Comparison of ENCODE assay signal across 11 mouse cellular contexts in genomic region chr6:118821536-118821935, GRCm38 (mm10).
DNase-seq lines count a peak whose midpoint lies in the region; ATAC-seq and TF ChIP-seq lines count a peak whose summit lies in the region.
"Had no signal": no experiment of that assay in that cellular context is flagged by ENCODE, and none has a peak within 500 bp of the region (broad histone marks: within the 10 kb centered on the region; RNA-seq: fewer than 3 reads in every experiment).

No protein-coding gene starts in this region.

- ATAC-seq in heart, embryonic 12.5 days (ENCODE audit: insufficient number of reproducible peaks, low FRiP score): no peak
- peak; percentile 28 for ATAC-seq in Patski
- ATAC-seq in heart, embryonic 16.5 days (replicated peaks; ENCODE audit: extremely low read depth, insufficient read depth, low FRiP score): 0 out of 2 replicates have a peak, but pooled peaks have one; percentile 19
- ATAC-seq in megakaryocyte-erythroid progenitor cell, adult 5-6 weeks (replicated peaks; ENCODE audit: low FRiP score, low TSS enrichment, poor library complexity, severe bottlenecking): no peak
- ATAC-seq: forebrain, embryonic 16.5 days had no signal

- H3K9ac ChIP-seq in heart, embryonic 12.5 days: 0 out of 2 replicates have a peak overlapping the region, but pooled peaks have one; percentile 6
- H3K9ac ChIP-seq in heart, embryonic 16.5 days (ENCODE audit: low read length): 0 out of 2 replicates have a peak overlapping the region, but pooled peaks have one; percentile 7
- H3K9ac ChIP-seq: embryonic facial prominence, embryonic 13.5 days; hindbrain, embryonic 12.5 days had no signal

- no peak for DNase-seq in heart, embryonic 10.5 days (ENCODE audit: low spot score)
- peak; percentile 51 for DNase-seq in Patski (ENCODE audit: low read depth, low spot score)
- DNase-seq in cerebellum, adult 8-10 months: peak; percentile 64
- DNase-seq in neural tube, embryonic 10.5 days (ENCODE audit: extremely low spot score, low spot score): no peak
- DNase-seq: kidney, adult 8-10 months had no signal

- H3K9me3 ChIP-seq in heart, embryonic 12.5 days (replicated peaks): no peaks in the 10 kb centered on the region
- H3K9me3 ChIP-seq in heart, embryonic 10.5 days: no peaks in the 10 kb centered on the region
- H3K9me3 ChIP-seq in heart, embryonic 16.5 days (replicated peaks; ENCODE audit: control insufficient read depth, low read length): no peaks in the 10 kb centered on the region
- H3K9me3 ChIP-seq: embryonic facial prominence, embryonic 13.5 days; hindbrain, embryonic 12.5 days had no signal

- H3K4me2 ChIP-seq in heart, embryonic 12.5 days: no peak overlapping the region
- no peak overlapping the region for H3K4me2 ChIP-seq in heart, embryonic 16.5 days (ENCODE audit: low read depth, low read length)
- H3K4me2 ChIP-seq: embryonic facial prominence, embryonic 13.5 days; hindbrain, embryonic 12.5 days had no signal

- H3K27me3 ChIP-seq in heart, embryonic 12.5 days (replicated peaks): no peaks in the 10 kb centered on the region
- H3K27me3 ChIP-seq in heart, embryonic 10.5 days (ENCODE audit: insufficient read depth, poor library complexity, severe bottlenecking): no peaks in the 10 kb centered on the region
- H3K27me3 ChIP-seq in Patski: no peaks in the 10 kb centered on the region
- no peaks in the 10 kb centered on the region for H3K27me3 ChIP-seq in heart, embryonic 16.5 days (ENCODE audit: control insufficient read depth, insufficient read depth, low read length)
- H3K27me3 ChIP-seq: embryonic facial prominence, embryonic 13.5 days; hindbrain, embryonic 12.5 days had no signal

- H3K36me3 ChIP-seq in heart, embryonic 12.5 days: no peaks in the 10 kb centered on the region
- H3K36me3 ChIP-seq in heart, embryonic 10.5 days: no peaks in the 10 kb centered on the region
- H3K36me3 ChIP-seq in heart, embryonic 16.5 days (ENCODE audit: control insufficient read depth, insufficient read depth): no peaks in the 10 kb centered on the region
- H3K36me3 ChIP-seq: embryonic facial prominence, embryonic 13.5 days; hindbrain, embryonic 12.5 days had no signal

- H3K4me3 ChIP-seq in heart, embryonic 12.5 days: no peak overlapping the region
- no peak overlapping the region for H3K4me3 ChIP-seq in heart, embryonic 10.5 days
- no peak overlapping the region for H3K4me3 ChIP-seq in heart, embryonic 16.5 days (ENCODE audit: low read length)
- H3K4me3 ChIP-seq: embryonic facial prominence, embryonic 13.5 days; hindbrain, embryonic 12.5 days had no signal

- no peak for TF ChIP-seq CTCF in Patski (IDR thresholded peaks at IDR 0.05)

- POLR2A ChIA-PET in Patski (lab: Charles Lee): interaction anchor here (0.9 kb wide), 1 partner anchor 113 kb away, joined by 4 read pairs; no protein-coding TSS in a partner anchor

- 77% methylated on average over 5 of the region's 5 CpGs for WGBS in heart, embryonic 12.5 days
- WGBS in heart, embryonic 10.5 days: 88% methylated on average over 5 of the region's 5 CpGs
- 51% methylated on average over 5 of the region's 5 CpGs for WGBS in heart, embryonic 16.5 days

- in situ Hi-C loops in Patski (cut with MboI; ENCODE audit: low pct_unique_long_range_greater_than_20kb): no loop called here

- peaks cover 82% of the 10 kb centered on the region for H3K4me1 ChIP-seq in heart, embryonic 12.5 days (replicated peaks)
- peaks cover 81% of the 10 kb centered on the region for H3K4me1 ChIP-seq in heart, embryonic 10.5 days
- peaks cover 80% of the 10 kb centered on the region for H3K4me1 ChIP-seq in heart, embryonic 16.5 days (ENCODE audit: control insufficient read depth, insufficient read depth, low read length)

- CTCF ChIA-PET in Patski (lab: Charles Lee): interaction anchor here (1.3 kb wide), 1 partner anchor 96 kb away, joined by 3 read pairs; no protein-coding TSS in a partner anchor

- H3K27ac ChIP-seq in heart, embryonic 12.5 days (ENCODE audit: poor library complexity, severe bottlenecking): no peak overlapping the region; the same call in 1 of the 2 replicates
- no peak overlapping the region; the same call in 1 of the 2 replicates for H3K27ac ChIP-seq in heart, embryonic 10.5 days
- peak overlapping the region; percentile 69 for H3K27ac ChIP-seq in heart, embryonic 16.5 days (ENCODE audit: low read length)
- H3K27ac ChIP-seq: embryonic facial prominence, embryonic 13.5 days; hindbrain, embryonic 12.5 days had no signal

Comparison
In these comparisons a context has a peak if more than half of its experiments do, and no peak if none do; other contexts are left out.
1. ATAC-seq: peak in Patski (single experiment) and heart, embryonic 16.5 days (single experiment); none in heart, embryonic 12.5 days (single experiment) and megakaryocyte-erythroid progenitor cell, adult 5-6 weeks (single experiment).
2. DNase-seq: peak in Patski (single experiment) and cerebellum, adult 8-10 months (single experiment); none in heart, embryonic 10.5 days (single experiment) and neural tube, embryonic 10.5 days (single experiment).